Comparison of ENCODE assay signal across 11 mouse cellular contexts in the genomic region with DNA sequence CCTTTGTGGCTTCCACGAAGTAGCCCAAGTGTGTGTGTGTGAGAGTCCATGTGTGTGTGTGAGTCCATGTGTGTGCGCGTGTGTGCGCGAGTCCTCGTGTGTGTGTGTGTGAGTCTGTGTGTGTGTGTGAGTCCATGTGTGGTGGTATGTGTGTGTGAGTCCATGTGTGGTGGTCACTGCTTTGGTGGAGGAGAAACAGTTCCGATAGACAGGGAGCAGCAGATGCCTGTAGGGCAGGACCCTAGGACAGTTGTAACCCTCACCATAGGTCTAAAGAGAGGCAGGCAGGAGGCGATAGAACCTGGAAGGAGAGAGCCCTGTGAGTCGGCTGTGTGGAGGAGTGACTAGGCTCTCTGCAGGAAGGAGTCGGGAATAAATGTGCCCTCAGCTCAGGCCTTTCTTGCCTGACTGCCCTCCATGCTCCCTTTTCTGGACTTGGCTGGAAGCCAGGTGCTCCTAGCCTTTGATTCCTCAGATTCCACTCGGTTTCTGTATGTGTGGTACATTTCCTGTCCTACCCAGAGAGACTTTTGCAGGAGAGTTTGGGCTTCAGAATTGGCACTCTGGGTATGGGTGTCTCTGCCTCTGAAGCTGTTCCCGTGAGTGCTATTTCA. TPM values are rescaled to one million over a fixed set of nuclear protein-coding genes. Genes with fewer than 3 reads are reported as not detected.
A peak's percentile ranks its signal among the peaks of the same experiment; 100 is the strongest.
DNase-seq lines count a peak whose midpoint lies in the region; ATAC-seq lines count a peak whose summit lies in the region.
"Had no signal": no experiment of that assay in that cellular context is flagged by ENCODE, and none has a peak within 500 bp of the region (broad histone marks: within the 10 kb centered on the region; RNA-seq: fewer than 3 reads in every experiment).

No protein-coding gene starts in this region.

- no peak overlapping the region for H3K4me3 ChIP-seq in intestine, embryonic 16.5 days (ENCODE audit: low read length)
- H3K4me3 ChIP-seq: hindbrain, embryonic 13.5 days; liver, embryonic 15.5 days had no signal

- no peak overlapping the region for H3K4me2 ChIP-seq in intestine, embryonic 16.5 days (ENCODE audit: low read depth, low read length)
- H3K4me2 ChIP-seq: hindbrain, embryonic 13.5 days; liver, embryonic 15.5 days had no signal

- no peak overlapping the region for H3K27ac ChIP-seq in intestine, embryonic 16.5 days (ENCODE audit: low read length)
- H3K27ac ChIP-seq: hindbrain, embryonic 13.5 days; liver, embryonic 15.5 days had no signal

- peaks cover 5% of the 10 kb centered on the region; the same call in 1 of the 2 replicates for H3K36me3 ChIP-seq in intestine, embryonic 16.5 days (ENCODE audit: control insufficient read depth, insufficient read depth, low read length)

- DNase-seq in heart, adult 11 months, result peak; percentile 71
- DNase-seq in heart, adult 18-20 months, result no peak
- peak; percentile 24 for DNase-seq in ovary, postnatal 14 days (ENCODE audit: low spot score)
- DNase-seq in ovary, postnatal 10 days (ENCODE audit: low spot score), result no peak
- DNase-seq in mesoderm, embryonic 11.5 days (ENCODE audit: low read depth, low spot score), result peak; percentile 9
- DNase-seq in spleen, adult 12 weeks (ENCODE audit: low spot score), result no peak
- DNase-seq in retina, embryonic 14.5 days (ENCODE audit: low spot score), result no peak

- no peaks in the 10 kb centered on the region for H3K9me3 ChIP-seq in intestine, embryonic 16.5 days (ENCODE audit: control insufficient read depth, low read length)
- H3K9me3 ChIP-seq: G1E; hindbrain, embryonic 13.5 days; liver, embryonic 15.5 days had no signal

- ATAC-seq in intestine, embryonic 16.5 days, result peak; percentile 54

- peaks cover 11% of the 10 kb centered on the region for H3K4me1 ChIP-seq in intestine, embryonic 16.5 days (ENCODE audit: control insufficient read depth, insufficient read depth, low read length)

- 77% methylated on average over 12 of the region's 12 CpGs for WGBS in intestine, embryonic 16.5 days

- H3K9ac ChIP-seq in intestine, embryonic 16.5 days (ENCODE audit: low read depth, low read length), result no peak overlapping the region
- H3K9ac ChIP-seq: hindbrain, embryonic 13.5 days; liver, embryonic 15.5 days had no signal

- no peaks in the 10 kb centered on the region for H3K27me3 ChIP-seq in intestine, embryonic 16.5 days (replicated peaks; ENCODE audit: control insufficient read depth, insufficient read depth, low read length)
- H3K27me3 ChIP-seq: hindbrain, embryonic 13.5 days; liver, embryonic 15.5 days had no signal

RNA-seq across cellular contexts. Expression of gene Gpr18, which starts 5.0 kb away (rescaled TPM):
- total RNA-seq in heart, adult 18-20 months (2021), result 1 to 10 TPM in 1 of 2 experiments, under 1 TPM in 1; 0.22 to 1.8 TPM
- polyA plus RNA-seq in intestine, embryonic 16.5 days (2015; fragmentation: Nextera tagmentation; extraction: Ambion mirVana), result 0.34 and 0.38 TPM in 2 replicates
- polyA plus RNA-seq: G1E had no signal

RNA-seq across cellular contexts. Expression of gene Ubac2, which starts 42.2 kb away (rescaled TPM):
- 10 to 100 TPM; 28.9 to 31.0 TPM for total RNA-seq in heart, adult 18-20 months (2021)
- 61.6 and 63.3 TPM in 2 replicates for polyA plus RNA-seq in intestine, embryonic 16.5 days (2015; fragmentation: Nextera tagmentation; extraction: Ambion mirVana)

RNA-seq across cellular contexts. Expression of gene Gpr183, which starts 44.4 kb away (rescaled TPM):
- total RNA-seq in heart, adult 18-20 months (2021), result 1 to 10 TPM in 1 of 2 experiments, under 1 TPM in 1; 0.62 to 1.8 TPM
- polyA plus RNA-seq in intestine, embryonic 16.5 days (2015; fragmentation: Nextera tagmentation; extraction: Ambion mirVana), result 3.7 and 4.1 TPM in 2 replicates

Comparison
In these comparisons a context has a peak if more than half of its experiments do, and no peak if none do; other contexts are left out.
1. DNase-seq: peak in heart, adult 11 months (single experiment), ovary, postnatal 14 days (single experiment) and mesoderm, embryonic 11.5 days (single experiment); none in heart, adult 18-20 months (0 of 2), ovary, postnatal 10 days (single experiment), spleen, adult 12 weeks (single experiment) and retina, embryonic 14.5 days (single experiment).